Mouse (Mus musculus) fibroblast of lung, adult 2 months (primary cell): Measurements from ENCODE around the gene Plcg2.
A peak's percentile ranks its signal among the peaks of the same experiment; 100 is the strongest.

Experiments
- DNase-seq: peaks from one replicate; pipeline ENCODE4 v3.0.0-alpha.2; 2011; ENCODE audit warnings: low read depth

Gene Plcg2

DNA sequence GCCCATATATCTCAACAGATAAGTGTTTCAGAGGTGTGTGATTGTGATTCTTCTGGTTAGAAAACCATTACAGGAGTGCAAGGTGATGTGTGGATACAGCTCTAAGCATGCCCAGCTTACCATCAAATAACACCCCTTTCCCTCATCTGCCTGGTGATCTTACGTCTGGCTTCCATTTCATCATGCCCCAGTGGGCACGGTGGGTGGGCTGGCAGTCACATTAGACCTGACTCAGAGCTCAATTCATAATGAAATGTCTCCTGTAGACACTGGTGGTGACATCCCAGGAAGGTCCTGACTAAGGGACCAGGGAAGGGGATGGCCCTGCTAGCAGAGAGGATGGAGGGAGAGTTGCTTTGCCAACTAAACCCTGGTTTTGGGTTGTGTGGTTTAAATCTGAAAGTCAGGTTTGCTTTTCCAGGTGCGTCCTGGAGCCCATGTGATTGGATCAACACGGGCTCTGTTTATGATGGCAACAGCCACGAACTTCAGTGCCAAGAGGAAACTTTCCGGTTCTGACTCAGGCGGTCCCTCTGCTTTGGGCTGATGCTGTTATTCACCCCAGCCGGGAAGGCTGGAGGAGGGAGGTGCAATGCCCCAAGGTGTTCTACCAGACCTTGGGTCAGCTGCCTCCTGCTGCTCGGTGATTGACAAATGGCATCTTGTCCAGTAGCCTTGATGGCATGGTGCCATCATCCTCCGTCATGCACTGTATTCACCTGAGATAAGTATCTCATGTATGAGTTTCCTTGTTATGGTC is 9.7 kb upstream of the Plcg2 start:
- peak; percentile 81 for DNase-seq

DNA sequence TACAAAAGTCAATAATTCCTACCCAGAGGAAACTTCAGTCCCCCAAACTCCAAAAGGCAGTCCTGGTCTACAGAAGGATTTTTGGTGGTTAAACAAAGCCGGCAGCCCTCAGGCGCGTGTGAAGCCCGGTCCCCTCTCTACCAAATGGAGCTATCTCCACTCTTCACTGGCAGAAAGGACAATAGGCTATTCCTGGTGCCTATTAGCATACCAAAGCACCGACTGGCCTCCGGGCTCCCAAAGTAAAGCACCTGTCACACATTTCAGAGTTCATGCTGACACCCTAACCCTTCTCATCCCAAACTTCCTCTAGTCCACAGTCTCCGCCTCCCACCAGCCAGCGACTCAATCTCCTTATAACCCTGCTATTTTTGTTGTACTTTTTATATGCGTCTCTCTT is 4.5 kb upstream of the Plcg2 start:
- DNase-seq: no peak

DNA sequence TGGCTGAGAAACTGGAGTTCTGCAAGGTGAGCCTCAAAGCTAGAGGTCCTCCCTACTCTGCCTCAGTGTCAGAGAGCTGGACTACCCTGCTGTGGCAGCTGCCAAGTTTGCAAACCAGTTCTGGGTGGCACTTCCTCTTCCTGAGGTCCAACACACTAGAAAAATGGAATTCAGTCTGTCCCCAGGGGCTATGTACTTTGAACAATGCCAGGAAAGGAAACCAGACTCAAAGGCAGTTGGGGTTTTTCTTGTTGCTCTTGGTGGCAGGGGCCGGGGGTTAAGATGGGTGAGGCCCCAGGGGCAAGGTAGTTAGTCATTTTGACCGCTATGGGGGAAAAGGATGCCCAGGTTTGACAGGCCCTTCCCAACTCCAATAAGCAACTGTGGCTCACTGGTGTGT is 3.2 kb upstream of the Plcg2 start:
- no peak for DNase-seq

DNA sequence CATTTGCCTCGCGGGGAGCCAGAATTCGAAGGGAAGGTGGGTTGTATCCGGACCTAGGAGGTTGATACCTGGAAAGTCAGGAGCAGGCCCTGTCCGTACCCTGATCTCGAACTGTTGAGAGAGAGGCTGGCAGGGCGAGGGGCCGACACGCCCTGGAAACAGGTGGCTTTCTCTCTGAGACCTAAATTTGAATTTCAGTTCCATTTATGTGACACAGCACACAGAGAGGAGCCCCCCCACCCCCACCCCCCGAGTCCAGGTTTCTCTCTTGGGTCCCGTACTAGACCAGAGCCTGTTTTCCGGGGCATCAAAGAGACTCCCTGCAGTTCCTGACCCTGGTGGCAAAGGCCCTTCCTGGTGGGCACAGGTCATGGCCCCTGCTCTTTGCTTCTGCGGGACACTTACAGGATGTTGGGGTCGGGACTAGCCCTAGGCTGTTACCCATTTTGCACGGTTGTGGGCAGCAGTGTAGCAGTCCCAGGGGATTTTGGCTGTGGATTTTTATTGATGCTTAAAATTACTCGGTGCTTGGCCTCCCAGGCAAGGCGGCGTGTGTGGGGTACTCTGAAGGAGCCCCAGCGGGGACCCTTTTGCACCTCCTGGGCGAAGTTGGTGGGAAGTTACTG is 937 bp downstream of the Plcg2 start:
- no peak for DNase-seq

DNA sequence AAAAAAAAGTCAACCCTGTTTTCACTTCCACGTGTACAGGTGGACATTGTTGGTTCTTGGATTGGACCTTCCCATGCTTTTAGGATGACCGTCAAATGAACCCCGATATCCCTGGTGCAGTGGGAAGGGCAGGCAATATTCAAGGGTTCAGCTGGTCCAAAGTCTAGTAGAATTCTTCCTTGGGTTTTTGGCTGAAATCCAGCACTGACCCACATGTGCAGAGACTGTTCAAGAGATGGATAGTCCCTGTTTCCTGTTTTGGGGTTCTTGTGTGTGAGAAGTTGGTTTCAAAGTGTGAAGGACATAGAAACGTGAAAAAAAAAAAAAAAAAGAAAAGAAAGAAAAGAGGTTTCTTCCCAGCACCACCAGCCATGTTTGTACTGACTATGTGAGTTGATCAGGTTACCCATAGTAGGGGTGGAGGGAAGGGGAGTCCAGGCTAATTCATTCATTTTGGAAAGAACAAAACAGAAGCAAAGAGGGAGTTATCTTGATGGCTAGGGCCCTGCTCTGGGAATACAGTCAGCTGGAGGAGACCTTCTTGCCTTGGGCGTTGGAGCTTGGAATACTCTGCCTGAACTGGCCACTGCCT is 2.2 kb downstream of the Plcg2 start:
- no peak for DNase-seq

DNA sequence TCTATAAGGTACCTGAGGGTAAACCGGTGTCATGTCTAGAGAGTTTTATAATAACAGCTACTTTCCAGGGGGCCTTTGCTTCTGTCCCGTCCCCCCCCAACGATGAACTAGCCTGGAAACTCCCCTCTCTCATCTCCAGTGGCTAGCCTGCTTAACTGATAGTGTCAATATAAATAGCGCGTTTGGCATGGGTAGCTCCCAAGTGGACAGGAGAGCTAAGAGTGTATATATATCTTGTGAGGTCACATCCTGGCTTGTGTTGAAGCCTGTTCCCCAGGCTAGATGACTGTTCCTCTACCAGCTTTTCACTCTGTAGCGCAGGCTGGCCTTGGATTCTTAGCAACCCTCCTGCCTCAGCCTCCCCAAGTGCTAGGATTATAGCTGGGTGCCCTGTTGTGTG is 3.2 kb downstream of the Plcg2 start:
- DNase-seq: no peak

DNA sequence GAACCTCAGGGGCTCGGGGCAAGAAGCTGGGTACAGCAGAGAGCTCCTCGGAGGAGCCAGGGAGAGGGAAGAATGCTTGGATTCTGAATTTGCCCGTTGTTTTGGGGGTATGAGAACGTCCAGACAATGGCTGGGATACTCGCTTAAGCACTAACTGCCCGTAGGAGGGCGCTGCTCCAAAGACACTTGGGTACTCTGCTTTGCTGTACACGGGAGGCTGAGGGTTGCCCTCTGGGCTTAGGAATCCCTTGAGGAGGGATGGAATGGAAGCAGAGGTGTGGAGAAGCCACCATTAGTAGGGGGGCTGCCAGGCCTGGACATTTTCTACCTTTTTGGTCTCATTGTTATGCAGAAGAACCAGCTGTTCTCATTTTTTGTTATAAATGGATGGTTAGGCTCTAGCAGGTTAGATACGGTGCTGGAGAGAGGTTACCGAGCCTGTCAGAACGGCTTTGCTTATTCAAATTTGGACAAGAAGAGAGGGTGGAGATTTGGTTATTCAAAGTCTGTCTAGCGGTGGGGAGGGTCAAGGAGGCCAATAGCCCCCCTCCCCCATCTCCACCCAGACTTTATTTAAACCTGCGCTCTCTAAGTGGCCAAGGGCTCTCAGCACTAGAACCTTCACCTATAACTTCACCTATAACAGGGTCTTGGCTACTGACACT is 5.4 kb downstream of the Plcg2 start:
- no peak for DNase-seq

DNA sequence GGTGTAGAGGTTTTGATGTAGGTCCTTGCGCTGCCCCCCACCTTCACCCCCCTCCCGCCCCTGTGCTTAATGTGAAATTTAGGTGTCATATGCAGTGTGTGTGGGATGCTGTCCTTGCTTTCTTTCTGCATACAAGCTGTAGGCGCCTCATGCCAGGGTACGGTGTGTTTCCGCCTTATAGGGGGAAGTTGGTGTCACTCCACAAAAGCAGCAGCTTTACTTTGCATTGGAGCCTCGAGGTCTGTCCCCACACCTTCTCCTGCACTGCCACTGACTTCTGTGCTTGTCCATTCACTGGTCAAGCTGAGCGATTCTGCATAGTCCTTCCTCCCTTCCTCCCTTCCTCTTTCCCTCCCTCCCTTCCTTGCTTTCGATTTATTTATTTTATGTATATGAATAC is 9.6 kb downstream of the Plcg2 start:
- no peak for DNase-seq

DNA sequence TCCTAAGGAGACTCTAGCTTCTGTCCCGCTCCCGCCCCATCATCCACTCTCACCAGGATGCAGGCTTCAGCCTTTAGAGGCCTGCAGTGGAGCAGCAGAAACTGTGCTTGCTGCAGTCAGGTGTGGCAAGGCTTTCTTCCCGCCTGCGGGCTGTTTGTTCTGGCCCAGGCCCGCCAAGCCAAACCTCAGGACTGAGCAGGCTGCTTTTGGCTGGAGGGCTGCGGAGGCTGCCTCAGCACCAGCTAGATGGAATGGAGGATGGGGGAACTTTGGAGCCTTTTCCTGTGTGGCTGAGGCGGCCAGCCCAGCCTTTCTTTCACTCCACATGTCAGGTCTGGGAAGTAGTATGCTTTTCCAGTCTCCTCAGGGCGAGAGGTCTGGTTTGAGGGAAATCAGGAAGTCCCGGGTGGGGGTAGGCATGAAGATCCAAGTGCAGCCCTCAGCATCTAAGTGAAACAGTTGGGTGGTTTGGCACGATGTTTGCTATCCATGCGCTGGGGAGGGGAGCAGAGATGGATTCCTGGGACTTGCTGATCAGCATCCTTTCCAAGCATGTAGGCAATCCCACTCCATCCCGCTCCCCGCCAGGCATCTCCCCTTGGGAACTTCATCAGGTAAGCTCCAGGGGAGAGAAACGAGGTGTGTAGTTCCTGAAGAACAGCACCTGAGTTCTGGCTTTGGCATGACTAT is 18.9 kb downstream of the Plcg2 start:
- peak; percentile 70 for DNase-seq

DNA sequence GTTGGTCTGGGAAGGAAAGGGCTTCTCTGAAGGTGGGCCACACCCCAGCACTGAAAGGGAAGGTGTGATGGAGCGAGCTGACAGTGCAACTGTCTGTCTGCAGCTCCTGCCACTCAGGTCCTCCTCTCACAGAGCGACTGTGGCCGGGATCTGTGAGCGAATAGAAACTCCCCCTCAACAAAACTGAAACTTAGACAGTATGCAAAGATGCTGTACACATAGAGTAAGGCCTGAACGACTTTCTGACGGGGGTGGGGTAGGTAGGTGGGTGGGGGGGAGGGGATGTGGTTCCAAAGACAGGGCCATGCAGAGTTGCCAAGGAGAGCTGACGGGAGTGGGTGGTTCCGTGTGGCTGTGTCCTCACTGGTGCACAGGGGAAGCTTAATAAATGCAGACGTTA is 19.8 kb downstream of the Plcg2 start:
- no peak for DNase-seq

DNA sequence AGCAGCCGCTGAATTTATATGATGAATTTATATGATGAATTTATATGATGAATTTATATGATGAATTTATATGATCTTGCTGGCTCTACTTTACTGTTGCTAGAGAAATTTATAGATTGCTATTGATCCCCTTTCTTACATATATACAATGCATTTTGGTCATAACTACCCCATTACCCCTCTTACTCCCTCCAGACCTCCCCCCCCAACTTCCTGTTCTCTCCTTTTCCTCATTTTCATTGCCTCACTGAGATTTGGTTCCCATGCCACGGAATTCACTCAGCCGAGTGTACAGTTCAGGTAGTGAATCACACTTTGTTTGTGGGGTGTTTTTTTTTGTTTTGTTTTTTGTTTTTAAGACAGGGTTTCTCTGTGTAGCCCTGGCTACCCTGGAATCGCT is 20.8 kb downstream of the Plcg2 start:
- no peak for DNase-seq

DNA sequence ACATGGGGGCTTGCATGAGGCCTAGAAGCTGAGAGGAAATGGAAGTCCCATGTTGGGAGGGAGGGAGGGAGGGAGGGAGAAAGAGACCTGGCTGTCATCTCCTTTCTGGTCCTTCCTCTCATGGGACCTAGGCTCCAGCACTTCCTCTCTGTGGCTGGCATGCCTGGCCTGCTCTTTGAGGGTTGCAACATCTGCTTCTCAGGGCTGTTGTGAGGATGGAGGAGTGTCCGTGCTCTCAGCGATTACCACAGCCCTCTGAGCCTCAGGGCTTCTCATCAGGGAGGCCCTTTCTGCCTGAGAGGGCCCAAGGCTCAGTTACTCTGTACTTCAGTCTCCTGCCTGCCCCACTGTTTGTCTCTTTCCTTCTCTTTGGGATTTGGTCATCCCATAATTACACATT is 28.1 kb downstream of the Plcg2 start:
- no peak for DNase-seq

DNA sequence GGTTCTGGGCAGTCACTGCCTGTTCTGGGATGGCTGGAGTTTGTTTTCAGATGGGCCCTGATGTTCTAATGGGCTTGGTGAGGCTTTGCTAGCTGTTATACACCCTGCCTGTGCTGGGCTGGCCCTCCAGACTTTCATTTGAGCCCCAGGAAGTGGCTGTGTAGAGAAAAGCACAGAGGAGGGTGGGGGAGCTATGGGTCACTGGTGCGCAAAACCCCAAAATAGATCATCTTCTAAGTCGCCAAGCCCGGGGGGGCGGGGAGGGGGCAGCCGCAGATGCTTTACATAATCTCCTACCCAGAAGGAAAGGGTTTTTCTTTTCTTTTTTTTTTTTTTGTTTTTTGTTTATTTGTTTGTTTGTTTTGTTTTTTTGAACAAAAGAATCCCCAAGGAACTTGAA is 29.9 kb downstream of the Plcg2 start:
- DNase-seq: no peak

DNA sequence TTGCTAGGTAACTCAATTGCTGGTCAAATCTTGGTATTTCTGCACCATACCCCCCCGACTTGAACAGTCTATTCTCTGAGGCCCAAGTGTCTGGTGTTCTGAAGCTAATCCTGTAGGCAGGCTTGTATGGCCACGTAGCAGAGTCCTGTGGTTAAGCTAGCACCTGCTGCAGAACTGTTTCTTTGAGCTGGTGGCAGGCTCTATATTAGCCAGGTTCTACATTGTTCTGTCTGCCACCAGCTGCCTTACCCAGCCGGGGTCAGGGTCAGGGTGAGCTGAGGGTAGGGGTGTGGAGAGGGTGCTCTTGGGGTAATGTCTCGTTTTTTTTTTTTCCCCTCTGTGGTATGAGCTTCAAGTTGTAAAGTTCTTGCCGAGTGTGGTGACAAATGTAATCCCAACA is 31.1 kb downstream of the Plcg2 start:
- no peak for DNase-seq

DNA sequence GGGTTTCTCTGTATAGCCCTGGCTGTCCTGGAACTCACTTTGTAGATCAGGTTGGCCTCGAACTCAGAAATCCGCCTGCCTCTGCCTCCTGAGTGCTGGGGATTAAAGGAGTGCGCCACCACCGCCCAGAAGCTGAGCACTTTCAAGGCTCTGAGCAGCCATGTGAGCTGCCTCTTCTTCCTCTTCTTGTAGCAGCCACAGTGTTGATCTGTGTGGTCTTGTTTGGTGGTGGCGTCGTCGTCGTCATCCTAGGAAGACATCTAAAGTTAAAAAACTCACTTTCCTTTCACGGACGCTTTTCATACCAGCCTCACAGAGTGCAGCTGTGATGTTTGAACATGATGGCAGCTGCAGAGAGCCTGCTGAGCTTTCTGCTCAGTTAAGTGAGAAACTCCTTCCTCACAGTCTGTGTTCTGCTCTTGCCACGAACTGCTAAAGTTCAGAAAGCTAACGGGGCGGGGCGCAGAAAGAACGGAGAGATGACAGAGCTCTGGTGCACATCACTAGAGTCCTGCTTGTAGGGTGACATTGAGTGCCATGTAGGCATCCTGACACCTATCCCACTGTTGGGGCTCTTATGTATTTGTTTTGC is 34.4 kb downstream of the Plcg2 start:
- no peak for DNase-seq

DNA sequence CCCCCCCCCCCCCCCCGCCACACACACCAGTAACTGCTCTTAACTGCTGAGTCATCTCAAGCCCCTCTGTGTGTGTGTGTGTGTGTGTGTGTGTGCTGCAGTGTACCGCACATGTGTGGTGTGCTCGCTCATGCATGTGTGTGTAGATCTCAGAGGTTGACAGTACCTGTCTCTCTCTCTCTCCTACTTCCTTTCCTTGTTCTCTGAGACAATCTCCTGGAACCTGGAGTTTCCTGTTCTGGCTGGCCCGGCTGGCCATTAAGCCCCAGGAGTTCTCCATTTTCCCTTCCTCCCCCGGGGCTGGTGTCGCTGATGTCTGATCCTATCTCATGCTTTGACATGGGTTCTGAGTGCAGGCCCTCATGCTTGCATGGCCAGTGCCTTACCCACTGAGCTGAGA is 38.8 kb downstream of the Plcg2 start:
- no peak for DNase-seq

DNA sequence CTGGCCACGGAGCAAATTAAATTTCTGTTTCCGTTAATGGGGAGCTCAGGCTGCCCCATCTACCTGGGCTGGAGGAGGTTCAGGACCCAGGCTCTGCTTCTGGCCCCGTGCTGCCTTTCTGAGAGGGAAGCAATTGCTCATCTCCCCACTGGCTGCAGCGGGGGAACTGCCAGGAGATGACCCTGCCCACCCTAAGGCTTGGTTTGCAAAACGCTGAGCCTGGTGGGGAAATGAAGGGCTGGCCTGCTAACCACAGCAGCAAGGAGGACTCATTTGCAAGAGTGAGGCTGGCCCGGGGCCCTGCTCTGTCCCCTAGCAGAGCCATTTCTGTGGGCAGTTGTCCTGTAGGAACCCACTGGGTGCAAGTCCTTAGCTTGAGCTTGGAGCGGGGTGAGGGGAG is 39.7 kb downstream of the Plcg2 start:
- no peak for DNase-seq

DNA sequence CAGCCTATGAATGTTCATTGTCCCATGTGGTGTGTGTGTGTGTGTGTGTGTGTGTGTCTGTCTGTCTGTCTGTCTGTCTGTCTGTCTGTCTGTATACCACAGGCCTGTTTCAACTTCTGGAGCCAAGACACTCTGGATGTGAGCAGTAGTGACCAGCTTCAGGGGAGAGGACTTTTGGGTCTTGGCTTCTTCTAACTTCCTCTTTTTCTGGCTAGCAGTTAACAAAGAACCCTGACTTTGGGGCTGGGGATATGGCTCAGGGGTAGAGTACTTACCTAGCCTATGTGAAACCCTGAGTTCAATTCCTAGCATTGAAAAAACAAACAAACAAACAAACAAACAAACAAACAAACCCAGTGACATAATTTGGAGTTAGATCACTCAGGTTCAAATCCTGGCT is 44.9 kb downstream of the Plcg2 start:
- no peak for DNase-seq

DNA sequence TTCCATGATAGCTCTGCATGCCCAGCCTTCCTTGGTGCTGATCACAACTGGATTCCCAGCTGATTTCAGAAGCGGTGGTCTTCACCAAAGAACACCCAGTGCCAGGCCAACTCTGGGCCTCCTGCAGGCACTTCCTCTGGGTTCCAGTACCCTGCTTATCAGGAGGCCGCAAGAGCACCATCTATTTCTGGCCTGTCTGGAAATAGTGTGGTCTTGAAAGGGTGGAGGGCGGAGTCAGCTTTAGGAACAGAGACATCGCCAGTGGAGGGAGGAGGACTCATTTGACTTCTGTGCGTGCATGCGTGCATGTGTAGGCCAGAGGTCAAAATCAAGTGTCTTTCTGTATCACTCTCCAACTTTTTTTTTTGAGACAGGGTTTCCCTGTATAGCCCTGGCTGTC is 45.7 kb downstream of the Plcg2 start:
- DNase-seq: no peak

DNA sequence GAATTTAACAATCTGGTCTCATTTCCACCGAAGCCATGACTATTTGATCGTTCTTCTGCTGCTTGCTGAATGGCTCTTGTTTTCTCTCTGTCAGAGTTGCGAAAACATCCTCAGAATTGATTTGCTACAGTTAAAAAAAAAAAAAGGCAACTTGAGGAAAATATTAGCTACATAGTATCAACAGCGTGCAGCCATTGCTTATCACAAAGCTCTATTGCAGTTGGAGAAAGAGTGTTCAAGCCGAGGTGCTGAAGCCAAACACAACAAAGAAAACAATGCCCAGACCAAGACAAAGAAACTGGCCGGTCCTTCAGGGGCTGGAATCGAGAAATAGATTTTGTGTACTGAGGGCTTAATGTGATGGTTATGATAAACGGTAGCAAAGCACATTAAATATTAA is 47.0 kb downstream of the Plcg2 start:
- DNase-seq: no peak

DNA sequence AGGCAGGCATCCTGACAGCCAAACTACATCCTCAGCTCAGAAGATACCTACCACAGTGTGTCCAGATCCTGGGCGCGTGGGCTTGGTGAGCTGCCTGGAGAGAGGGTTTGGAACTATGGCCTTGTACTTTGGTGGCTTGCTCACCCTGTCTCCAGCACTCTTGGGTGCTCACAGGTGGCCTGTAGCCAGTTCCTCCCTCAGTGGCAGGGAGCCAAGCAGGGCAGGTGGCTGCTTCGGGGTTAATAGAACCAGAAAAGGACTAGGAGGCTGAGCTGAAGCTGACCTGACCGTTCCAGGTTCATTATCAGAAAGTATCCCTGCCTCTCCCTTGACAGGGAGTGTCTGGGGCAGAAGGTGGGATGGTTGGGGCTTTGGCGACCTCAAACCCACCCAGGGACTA is 48.3 kb downstream of the Plcg2 start:
- DNase-seq: no peak

DNA sequence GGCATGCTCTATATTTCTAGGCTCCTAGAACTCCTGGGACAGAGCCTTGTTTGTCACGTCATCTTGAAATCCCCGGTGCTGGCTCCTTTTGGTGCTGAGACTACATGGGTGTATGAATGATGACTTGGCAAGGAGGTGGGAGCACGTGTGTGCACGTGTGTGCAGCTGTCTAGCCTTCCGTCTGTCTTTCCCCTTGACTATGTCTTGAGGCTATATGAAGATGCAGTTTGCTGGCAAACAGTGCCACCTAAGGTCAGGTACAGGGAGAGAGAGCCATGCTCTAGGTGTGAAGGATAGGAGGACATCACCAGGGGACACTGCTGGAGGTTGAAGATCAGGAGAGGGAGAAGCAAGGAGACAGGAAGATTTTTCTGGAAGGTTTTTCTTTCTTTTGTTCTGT is 49.9 kb downstream of the Plcg2 start:
- no peak for DNase-seq
